Mouse (Mus musculus): ENCODE data around the gene Gm2030.
"Not testable (repeated sequence)": the region's sequence is repeated elsewhere in the genome, so short reads cannot be mapped to it uniquely, and the experiment has no call there.

Gene Gm2030

GRCm38 (mm10) chrX:26309944-26310343 is at the start of gene Gm2030:
Gene Gm2030, minus strand, starts transcription at chrX:26310044.
- not testable (repeated sequence) for DNase-seq (ENCODE audit: extremely low read depth, insufficient read length, low spot score)

Data from 3134 (cell line).